Mouse (Mus musculus): Measurements from ENCODE around the gene Ccrl2. TPM values are rescaled to one million over a fixed set of nuclear protein-coding genes. Genes with fewer than 3 reads are reported as not detected.

Gene Ccrl2
- total RNA-seq (2021), result 1 to 10 TPM in 1 of 2 experiments, under 1 TPM in 1; 0.68 to 1.0 TPM
- long read RNA-seq, experiment 1, transcript Ccrl2-201 (2 exons, 2,459 nt), result major isoform, 5 of 5 reads
- long read RNA-seq, experiment 1, partial matches to known transcripts, result 0 of 5 reads
- long read RNA-seq, experiment 1, other reads (novel, unspliced or antisense), result 0 of 5 reads
- long read RNA-seq, experiment 2, partial matches to known transcripts, result 0 of 3 reads
- long read RNA-seq, experiment 2, other reads (novel, unspliced or antisense), result 0 of 3 reads

- DNase-seq (ENCODE audit: low spot score in 2 of 2), result no peak
- intact Hi-C loops (cut with DNase I), result no loop called here
These were observed at the start of gene Ccrl2 for GRCm38 (mm10) chr9:111056798-111057543. Gene Ccrl2, minus strand, starts transcription at chr9:111057519.

DNA sequence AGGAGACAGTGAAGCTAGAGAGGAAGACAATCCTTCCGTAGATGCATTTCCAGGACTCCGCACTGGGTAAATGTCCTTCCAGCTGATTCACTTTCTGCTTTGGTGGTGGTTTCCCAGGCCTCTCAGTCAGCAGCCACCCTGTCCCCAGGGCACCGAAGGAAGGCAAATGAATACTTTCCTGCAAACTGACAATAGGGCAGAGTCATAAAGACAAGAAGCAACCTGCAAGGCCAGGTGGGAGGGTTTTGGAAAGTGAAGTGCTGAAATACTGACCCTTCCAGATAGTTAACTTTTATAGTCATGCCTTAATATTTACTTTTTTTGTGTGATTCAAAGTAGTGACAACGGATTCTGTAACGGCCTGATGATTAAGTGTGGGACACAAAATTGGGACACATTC is 46.6 kb upstream of the Ccrl2 start:
- DNase-seq (ENCODE audit: low spot score in 2 of 2), result no peak
- intact Hi-C loops (cut with DNase I), result no loop called here

DNA sequence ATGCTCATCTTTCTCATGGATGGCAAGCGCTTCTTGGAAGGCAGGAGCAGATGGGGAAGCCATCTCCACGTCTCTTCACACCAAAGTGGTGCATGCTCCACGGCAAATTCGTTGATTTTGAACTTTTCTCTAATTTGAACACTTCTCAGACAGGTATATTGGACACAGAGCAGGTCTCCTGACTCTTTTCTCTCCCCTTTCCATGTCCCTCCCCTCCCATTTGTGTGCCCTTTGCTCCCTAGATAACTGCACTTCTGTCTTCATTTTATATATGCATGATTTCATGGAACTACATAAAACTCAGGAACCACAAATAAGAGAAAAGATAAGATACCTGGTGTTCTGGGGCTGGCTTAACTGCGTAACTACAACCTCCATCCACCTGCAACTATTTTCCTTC is 46.0 kb upstream of the Ccrl2 start:
- DNase-seq (ENCODE audit: low spot score in 2 of 2), result no peak
- intact Hi-C loops (cut with DNase I), result no loop called here

GRCm38 (mm10) chr9:111100406-111100805 is 43.1 kb upstream of the Ccrl2 start:
- no peak for DNase-seq (ENCODE audit: low spot score in 2 of 2)
- intact Hi-C loops (cut with DNase I), result no loop called here

DNA sequence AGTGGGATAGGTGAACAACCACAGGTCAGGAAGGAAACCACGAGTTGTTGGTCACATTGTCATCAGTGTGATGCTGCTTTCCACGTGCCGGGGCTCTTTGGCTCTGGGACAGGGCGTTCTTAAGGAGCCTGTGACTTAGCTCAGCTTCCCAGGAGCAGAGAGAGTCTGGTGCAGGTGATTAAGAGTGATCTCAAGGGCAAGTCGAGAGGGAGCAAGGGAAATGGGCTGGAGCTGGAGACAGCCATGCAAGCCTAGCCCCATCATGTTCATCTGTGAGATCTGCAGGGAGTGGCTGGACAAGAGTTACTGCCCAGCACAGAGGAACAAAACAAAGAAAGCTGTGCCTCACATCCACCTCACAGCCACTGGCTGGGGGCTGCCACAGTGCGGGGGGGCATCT is 40.2 kb upstream of the Ccrl2 start:
- DNase-seq (ENCODE audit: low spot score in 2 of 2), result no peak
- intact Hi-C loops (cut with DNase I), result loop anchor here (10.0 kb wide), 1 partner anchor 107 kb away; no protein-coding TSS in a partner anchor

DNA sequence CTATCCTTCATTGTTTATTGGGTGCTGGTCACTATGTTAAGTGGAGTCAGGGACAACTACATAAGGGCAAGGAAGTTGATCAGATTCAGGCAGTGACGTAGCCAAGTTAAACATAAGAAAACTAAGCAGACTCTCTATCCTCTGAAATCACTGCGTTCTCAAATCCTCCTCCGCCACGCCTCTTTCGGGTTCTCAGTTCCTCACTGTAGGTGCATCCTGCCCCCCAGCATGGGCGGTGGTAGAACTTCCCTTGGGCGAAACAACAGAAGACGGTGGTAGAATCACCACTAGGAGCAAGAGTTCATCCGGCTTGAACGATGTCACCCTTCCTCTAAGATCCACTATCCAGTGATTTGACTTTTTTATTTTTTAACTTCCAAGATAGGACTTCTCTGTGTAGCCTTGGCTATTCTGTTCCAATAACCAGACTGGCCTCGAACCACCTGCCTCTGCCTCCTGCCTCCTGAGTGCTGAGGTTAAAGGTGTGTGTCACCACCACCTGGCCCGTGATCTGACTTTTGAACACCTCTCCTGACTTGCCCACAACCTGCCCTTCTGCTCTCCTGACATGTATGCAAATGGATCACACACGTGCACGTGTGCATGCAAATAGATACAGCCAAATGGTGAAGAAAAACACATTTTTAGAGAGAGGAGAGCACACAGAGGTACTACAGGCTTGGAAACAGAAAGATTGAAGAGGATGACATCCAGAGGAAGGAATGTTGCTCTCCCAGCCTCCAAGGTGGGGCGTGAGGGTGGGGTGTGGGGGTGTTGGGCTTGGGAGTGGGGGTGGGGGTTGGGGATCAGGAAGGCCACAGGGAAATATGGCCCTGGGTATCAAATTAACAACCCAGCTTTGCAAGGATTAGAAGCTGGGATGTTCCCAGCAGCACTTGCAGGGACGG is 39.4 kb upstream of the Ccrl2 start:
- no peak for DNase-seq (ENCODE audit: low spot score in 2 of 2)
- intact Hi-C loops (cut with DNase I), result loop anchor here (10.0 kb wide), 1 partner anchor 108 kb away; no protein-coding TSS in a partner anchor

DNA sequence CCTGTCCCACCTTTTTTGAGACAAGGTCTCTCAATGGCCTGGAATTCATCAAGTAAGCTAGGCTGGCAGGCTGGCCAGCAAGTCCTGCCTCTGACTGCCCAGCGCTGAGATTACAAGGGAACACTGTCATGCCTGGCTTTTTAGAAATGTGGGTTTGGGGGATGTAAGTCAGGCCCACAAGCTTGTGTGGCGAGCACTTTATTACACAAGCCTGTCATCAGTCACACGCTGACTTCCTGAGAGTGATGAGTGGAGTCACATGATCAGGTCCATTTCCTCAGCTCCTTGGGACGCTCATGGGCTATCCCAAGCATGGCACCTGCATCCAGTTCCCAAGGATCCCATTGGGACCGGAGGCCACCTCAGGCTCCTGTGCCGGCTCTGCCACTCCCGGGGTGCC is 38.4 kb upstream of the Ccrl2 start:
- DNase-seq (ENCODE audit: low spot score in 2 of 2), result no peak
- intact Hi-C loops (cut with DNase I), result loop anchor here (10.0 kb wide), 1 partner anchor 109 kb away; no protein-coding TSS in a partner anchor

- intact Hi-C loops (cut with DNase I), result loop anchor here (5.0 to 10.0 kb wide), 2 partner anchors 110 to 153 kb away; no protein-coding TSS in a partner anchor
- no peak for DNase-seq (ENCODE audit: low spot score in 2 of 2)
These were observed 37.3 kb upstream of the Ccrl2 start for GRCm38 (mm10) chr9:111094626-111095025.

DNA sequence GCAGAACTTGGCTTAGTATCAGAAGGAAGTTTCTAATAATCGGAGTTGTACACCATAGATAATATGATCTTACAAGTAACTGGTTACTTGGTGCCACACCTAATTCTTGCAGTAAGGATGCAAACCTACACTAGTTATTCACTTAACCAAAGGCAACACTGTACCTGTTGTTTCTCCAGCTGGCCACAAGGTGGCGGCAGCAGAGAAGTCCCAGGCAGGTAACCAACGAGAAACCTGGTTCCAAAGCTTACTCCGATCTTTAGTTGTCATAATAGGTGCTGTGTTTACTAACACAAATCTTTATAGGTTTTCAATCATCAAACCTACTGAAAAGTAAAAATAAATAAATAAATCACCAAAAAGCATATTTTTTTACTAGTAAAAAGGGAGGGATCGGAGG is 35.8 kb upstream of the Ccrl2 start:
- intact Hi-C loops (cut with DNase I), result loop anchor here (5.0 to 10.0 kb wide), 2 partner anchors 112 to 154 kb away; no protein-coding TSS in a partner anchor
- DNase-seq (ENCODE audit: low spot score in 2 of 2), result peak; percentile 59 to 72

DNA sequence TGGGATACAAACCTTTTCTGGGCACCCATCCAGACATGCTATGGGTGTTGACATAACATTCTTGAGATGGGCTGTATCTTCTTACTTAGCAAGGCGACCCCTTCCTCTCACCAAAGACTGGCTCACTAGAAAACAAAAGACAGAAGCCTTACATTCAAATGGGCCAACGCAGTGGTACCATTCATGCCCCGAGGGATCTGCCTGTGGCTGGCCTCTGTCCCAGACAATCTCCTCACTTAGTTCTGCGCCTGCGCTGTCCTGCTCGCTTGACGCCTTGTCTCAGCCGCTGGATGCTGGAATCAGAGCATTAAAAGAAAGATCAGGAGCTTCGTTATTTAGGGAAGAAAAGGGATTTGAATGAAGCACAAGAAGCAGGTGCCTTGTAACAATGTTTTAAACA is 35.3 kb upstream of the Ccrl2 start:
- peak in 1 of 2 experiments; percentile 17 for DNase-seq (ENCODE audit: low spot score in 2 of 2)
- intact Hi-C loops (cut with DNase I), result loop anchor here (5.0 to 10.0 kb wide), 2 partner anchors 112 to 155 kb away; no protein-coding TSS in a partner anchor

GRCm38 (mm10) chr9:111088886-111089285 is 31.6 kb upstream of the Ccrl2 start:
- intact Hi-C loops (cut with DNase I), result no loop called here
- no peak for DNase-seq (ENCODE audit: low spot score in 2 of 2)

DNA sequence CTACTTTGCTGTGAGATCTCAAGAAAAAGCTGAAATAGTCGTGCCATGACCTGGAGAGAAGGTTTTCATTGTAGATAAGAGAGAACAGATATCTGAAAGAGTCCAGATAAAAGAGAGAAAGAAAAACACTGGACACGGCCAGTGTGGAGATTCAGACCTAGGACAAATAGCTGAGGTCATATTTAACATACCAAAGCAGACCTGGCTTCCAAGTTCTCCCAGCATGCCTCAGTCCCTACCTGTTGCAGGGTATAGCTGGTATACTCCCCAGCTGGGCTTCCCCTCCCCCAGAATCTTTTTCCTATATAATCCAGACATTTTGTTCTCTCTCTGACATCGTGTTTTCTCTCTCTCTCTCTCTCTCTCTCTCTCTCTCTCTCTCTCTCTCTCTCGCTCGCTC is 30.6 kb upstream of the Ccrl2 start:
- intact Hi-C loops (cut with DNase I), result no loop called here

DNA sequence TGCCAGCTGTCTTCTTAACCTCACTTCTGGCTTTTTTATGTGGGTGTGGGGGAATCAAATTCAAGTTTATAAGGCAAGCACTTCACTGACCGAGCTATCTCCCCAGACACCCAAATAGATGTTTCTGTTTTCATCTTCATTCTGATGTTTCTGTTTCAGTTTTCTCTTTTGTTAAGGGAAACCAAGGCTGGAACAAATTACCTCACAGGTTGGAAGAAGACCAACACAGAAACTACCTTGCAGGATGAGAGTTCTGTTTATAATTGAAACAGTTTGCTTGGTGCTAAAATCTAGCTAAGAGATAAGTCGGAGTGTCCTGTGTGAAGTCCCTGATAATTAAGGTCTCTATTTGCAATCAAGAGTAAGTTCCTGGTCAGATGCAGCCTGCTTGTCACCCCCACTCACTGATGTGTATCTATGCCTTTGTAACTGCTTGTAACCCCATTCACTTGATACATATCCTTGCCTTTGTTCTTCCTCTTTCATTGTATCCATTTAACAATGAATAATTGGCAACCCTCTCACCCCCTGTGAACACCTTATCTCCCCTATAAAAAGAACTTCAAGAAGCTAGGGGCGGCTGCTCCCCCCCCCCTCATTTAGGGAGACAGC is 29.8 kb upstream of the Ccrl2 start:
- intact Hi-C loops (cut with DNase I), result no loop called here
- DNase-seq (ENCODE audit: low spot score in 2 of 2), result no peak

More for the DNA sequence above, 30.6 kb upstream of the Ccrl2 start:
- no peak for DNase-seq (ENCODE audit: low spot score in 2 of 2)

- DNase-seq (ENCODE audit: low spot score in 2 of 2), result no peak
- intact Hi-C loops (cut with DNase I), result no loop called here
These were observed 28.8 kb upstream of the Ccrl2 start for GRCm38 (mm10) chr9:111086137-111086536.

- intact Hi-C loops (cut with DNase I), result no loop called here
- DNase-seq (ENCODE audit: low spot score in 2 of 2), result no peak
These were observed 28.0 kb upstream of the Ccrl2 start for GRCm38 (mm10) chr9:111085329-111085728.

- intact Hi-C loops (cut with DNase I), result no loop called here
These were observed 24.4 kb upstream of the Ccrl2 start for GRCm38 (mm10) chr9:111081765-111082164.

DNA sequence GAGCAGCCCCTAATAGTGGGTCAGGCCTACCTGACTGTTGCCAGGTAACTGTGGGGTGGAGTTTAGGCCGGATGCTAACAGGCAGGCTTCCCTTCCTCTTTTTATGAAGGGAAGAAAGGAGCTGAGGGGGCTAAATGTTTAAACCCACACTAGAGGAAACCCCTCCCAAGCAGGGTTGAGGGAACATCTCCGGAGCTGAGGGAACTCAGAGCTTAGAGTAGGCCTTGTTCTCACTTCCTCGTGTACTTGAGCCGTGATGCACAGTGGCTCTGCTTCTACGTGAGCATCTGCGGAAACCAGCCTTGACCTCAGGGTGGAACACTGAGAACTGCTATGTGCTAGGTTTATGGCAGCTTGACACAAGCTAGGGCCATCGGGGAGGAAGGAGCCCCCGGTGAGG is 23.5 kb upstream of the Ccrl2 start:
- DNase-seq (ENCODE audit: low spot score in 2 of 2), result no peak
- intact Hi-C loops (cut with DNase I), result no loop called here

More at GRCm38 (mm10) chr9:111081765-111082164, 24.4 kb upstream of the Ccrl2 start:
- DNase-seq (ENCODE audit: low spot score in 2 of 2), result no peak

DNA sequence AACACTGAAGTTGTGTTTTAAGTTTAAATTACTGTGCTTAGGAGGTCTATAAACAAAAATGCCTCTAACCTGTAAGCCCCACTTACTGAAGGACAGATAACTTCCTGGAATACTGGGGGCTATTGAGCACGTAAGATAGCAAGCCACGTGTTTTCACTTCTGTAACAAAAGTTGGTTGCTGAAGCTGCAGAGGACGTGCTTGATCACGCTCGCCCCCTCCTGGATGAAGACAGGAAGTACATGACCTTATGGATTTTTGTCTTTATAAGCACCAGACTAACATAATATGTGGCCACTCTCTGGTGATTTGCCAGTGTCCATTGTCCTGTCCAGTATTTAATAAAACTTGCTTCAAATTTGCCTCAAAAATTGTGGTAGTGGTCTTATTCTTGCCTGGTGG is 20.4 kb upstream of the Ccrl2 start:
- DNase-seq (ENCODE audit: low spot score in 2 of 2), result no peak
- intact Hi-C loops (cut with DNase I), result no loop called here

DNA sequence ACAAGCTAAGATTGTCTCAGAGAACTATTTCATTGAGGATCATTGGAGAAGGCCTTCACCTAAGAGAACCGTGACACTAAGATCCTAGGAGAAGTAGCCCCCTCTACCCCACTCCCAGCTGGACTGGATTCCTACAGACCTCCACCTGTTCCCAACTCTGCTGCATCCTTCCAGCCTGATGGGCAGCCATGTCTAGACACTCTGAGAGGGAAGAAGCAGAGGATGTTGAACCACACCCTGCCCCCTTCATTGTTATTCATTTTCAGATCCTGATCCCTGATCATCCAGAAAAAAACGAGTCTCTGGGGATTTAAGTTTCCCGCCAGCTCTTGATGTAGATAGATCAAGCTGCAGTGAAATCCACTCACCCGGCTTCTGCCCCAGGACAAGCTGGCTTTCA is 15.7 kb upstream of the Ccrl2 start:
- no peak for DNase-seq (ENCODE audit: low spot score in 2 of 2)
- intact Hi-C loops (cut with DNase I), result loop anchor here (1.0 kb wide), 1 partner anchor 76 kb away; no protein-coding TSS in a partner anchor
